Mouse (Mus musculus): Measurements from ENCODE around the gene Olfr605. TPM values are rescaled to one million over a fixed set of nuclear protein-coding genes. Genes with fewer than 3 reads are reported as not detected.

The Olfr605 gene
- polyA plus RNA-seq, 1 experiment, result not detected

- TF ChIP-seq CTCF (IDR thresholded peaks at IDR 0.05; ENCODE audit: extremely low read depth, insufficient read depth, insufficient read length, insufficient replicate concordance) (no peak), POLR2A (IDR thresholded peaks at IDR 0.05; ENCODE audit: low read depth, low read length) (no peak)
- Histone ChIP-seq H3K27me3 (ENCODE audit: control insufficient read depth, insufficient read depth, low read length) (no peaks in the 10 kb centered on the region), H3K4me1 (ENCODE audit: control insufficient read depth, insufficient read depth, insufficient read length) (no peaks in the 10 kb centered on the region), H3K4me3 (ENCODE audit: extremely low read depth, insufficient read depth, insufficient read length) (no peak overlapping the region), H3K36me3 (ENCODE audit: control insufficient read depth, insufficient read depth, low read length) (no peaks in the 10 kb centered on the region), H3K27ac (ENCODE audit: insufficient read depth, low read length) (no peak overlapping the region)
- DNase-seq (ENCODE audit: low read depth in 1 of 2, low spot score in 2 of 2), result no peak
- 9% methylated on average over 1 of the region's 1 CpGs for WGBS
Observed at GRCm38 (mm10) chr7:103398981-103399380, 46.3 kb downstream of the Olfr605 start.

GRCm38 (mm10) chr7:103397758-103398157 is 47.5 kb downstream of the Olfr605 start:
- TF ChIP-seq POLR2A (IDR thresholded peaks at IDR 0.05; ENCODE audit: low read depth, low read length) (no peak), CTCF (IDR thresholded peaks at IDR 0.05; ENCODE audit: extremely low read depth, insufficient read depth, insufficient read length, insufficient replicate concordance) (no peak)
- no peak overlapping the region for H3K4me3 ChIP-seq (ENCODE audit: extremely low read depth, insufficient read depth, insufficient read length)
- H3K27ac ChIP-seq (ENCODE audit: insufficient read depth, low read length), result no peak overlapping the region
- H3K4me1 ChIP-seq (ENCODE audit: control insufficient read depth, insufficient read depth, insufficient read length), result no peaks in the 10 kb centered on the region
- H3K27me3 ChIP-seq (ENCODE audit: control insufficient read depth, insufficient read depth, low read length), result no peaks in the 10 kb centered on the region
- H3K36me3 ChIP-seq (ENCODE audit: control insufficient read depth, insufficient read depth, low read length), result no peaks in the 10 kb centered on the region
- no peak for DNase-seq (ENCODE audit: low read depth in 1 of 2, low spot score in 2 of 2)

Other genes with a start within 250 kb of the Olfr605 start
- not detected in 2 replicates for gene Olfr593, start 233.6 kb downstream of the Olfr605 start, polyA plus RNA-seq (2012; rRNA removed)
- gene Olfr594, start 228.4 kb downstream of the Olfr605 start, polyA plus RNA-seq (2012; rRNA removed), result not detected in 2 replicates
- not detected in 2 replicates for gene Usp17ld, start 192.9 kb downstream of the Olfr605 start, polyA plus RNA-seq (2012; rRNA removed)
- not detected in 2 replicates for gene Olfr596, start 139.8 kb downstream of the Olfr605 start, polyA plus RNA-seq (2012; rRNA removed)
- gene Olfr597, start 129.1 kb downstream of the Olfr605 start, polyA plus RNA-seq (2012; rRNA removed), result not detected in 2 replicates
- gene Olfr598, start 121.9 kb downstream of the Olfr605 start, polyA plus RNA-seq (2012; rRNA removed), result not detected in 2 replicates
- gene Olfr599, start 109.5 kb downstream of the Olfr605 start, polyA plus RNA-seq (2012; rRNA removed), result not detected in 2 replicates
- not detected in 2 replicates for gene Olfr600, start 95.8 kb downstream of the Olfr605 start, polyA plus RNA-seq (2012; rRNA removed)
- not detected in 2 replicates for gene Olfr601, start 82.8 kb downstream of the Olfr605 start, polyA plus RNA-seq (2012; rRNA removed)
- gene Olfr603, start 59.3 kb downstream of the Olfr605 start, polyA plus RNA-seq (2012; rRNA removed), result not detected in 2 replicates
- gene Usp17lc, start 30.4 kb downstream of the Olfr605 start, polyA plus RNA-seq (2012; rRNA removed), result not detected in 2 replicates
- gene Olfr606, start 3.6 kb upstream of the Olfr605 start, polyA plus RNA-seq (2012; rRNA removed), result not detected in 2 replicates
- not detected in 2 replicates for gene Olfr607, start 18.7 kb upstream of the Olfr605 start, polyA plus RNA-seq (2012; rRNA removed)
- gene Olfr608, start 24.4 kb upstream of the Olfr605 start, polyA plus RNA-seq (2012; rRNA removed), result not detected in 2 replicates
- gene Olfr609, start 52.6 kb upstream of the Olfr605 start, polyA plus RNA-seq (2012; rRNA removed), result not detected in 2 replicates
- gene Olfr610, start 66.7 kb upstream of the Olfr605 start, polyA plus RNA-seq (2012; rRNA removed), result not detected in 2 replicates
- gene Olfr611, start 75.4 kb upstream of the Olfr605 start, polyA plus RNA-seq (2012; rRNA removed), result not detected in 2 replicates
- gene Olfr612, start 97.3 kb upstream of the Olfr605 start, polyA plus RNA-seq (2012; rRNA removed), result not detected in 2 replicates
- not detected in 2 replicates for gene Olfr613, start 102.6 kb upstream of the Olfr605 start, polyA plus RNA-seq (2012; rRNA removed)
- gene Olfr615, start 110.6 kb upstream of the Olfr605 start, polyA plus RNA-seq (2012; rRNA removed), result not detected in 2 replicates
- not detected in 2 replicates for gene Olfr616, start 123.7 kb upstream of the Olfr605 start, polyA plus RNA-seq (2012; rRNA removed)
- not detected in 2 replicates for gene Olfr617, start 127.6 kb upstream of the Olfr605 start, polyA plus RNA-seq (2012; rRNA removed)
- not detected in 2 replicates for gene Olfr618, start 144.7 kb upstream of the Olfr605 start, polyA plus RNA-seq (2012; rRNA removed)
- not detected in 2 replicates for gene Olfr619, start 155.1 kb upstream of the Olfr605 start, polyA plus RNA-seq (2012; rRNA removed)
- not detected in 2 replicates for gene Olfr620, start 167.1 kb upstream of the Olfr605 start, polyA plus RNA-seq (2012; rRNA removed)
- gene Olfr622, start 197.3 kb upstream of the Olfr605 start, polyA plus RNA-seq (2012; rRNA removed), result not detected in 2 replicates
- gene Olfr623, start 218.3 kb upstream of the Olfr605 start, polyA plus RNA-seq (2012; rRNA removed), result not detected in 2 replicates
- not detected in 2 replicates for gene Olfr624, start 225.8 kb upstream of the Olfr605 start, polyA plus RNA-seq (2012; rRNA removed)
- not detected in 2 replicates for gene Olfr625-ps1, start 237.3 kb upstream of the Olfr605 start, polyA plus RNA-seq (2012; rRNA removed)